Mouse (Mus musculus): ENCODE data around the gene Tiam2.
A peak's percentile ranks its signal among the peaks of the same experiment; 100 is the strongest.

Gene Tiam2

GRCm38 (mm10) chr17:3570876-3571275 lies 244.5 kb downstream of the Tiam2 start:
- DNase-seq, result peak; percentile 76 to 87

Data from cerebellum, postnatal 25 days (tissue).